Mouse (Mus musculus) erythroblast, embryonic 14.5 days (primary cell): ENCODE data around the gene Ifnl3. TPM values are rescaled to one million over a fixed set of nuclear protein-coding genes. Genes with fewer than 3 reads are reported as not detected.

Source experiments
- H3K27me3 ChIP-seq: 2 replicates; pipeline ENCODE4 v1.6.1; 2012; ENCODE audit warnings: inconsistent platforms; ENCODE audit not compliant: control insufficient read depth
- H3K36me3 ChIP-seq: 2 replicates; pipeline ENCODE4 v1.6.1; 2012; ENCODE audit warnings: mild to moderate bottlenecking, inconsistent platforms; ENCODE audit not compliant: control insufficient read depth
- H3K4me1 ChIP-seq: 2 replicates; pipeline ENCODE4 v1.6.1; 2012; ENCODE audit warnings: inconsistent platforms; ENCODE audit not compliant: control insufficient read depth
- H3K4me3 ChIP-seq: replicated peaks from 2 replicates; pipeline ENCODE3; 2012; ENCODE audit warnings: moderate library complexity, mild to moderate bottlenecking, inconsistent platforms
- H3K9me3 ChIP-seq: 2 replicates; pipeline ENCODE4 v1.6.1; 2012; ENCODE audit warnings: low read length, inconsistent platforms, mixed read lengths; ENCODE audit not compliant: control insufficient read depth
- GATA1 ChIP-seq: IDR thresholded peaks from 2 replicates; pipeline ENCODE4 v1.6.1; 2012; ENCODE audit warnings: low read length, inconsistent platforms, mixed read lengths
- TAL1 ChIP-seq: IDR thresholded peaks from 3 replicates; pipeline ENCODE4 v1.6.1; 2012; ENCODE audit warnings: low read length, inconsistent platforms, mixed read lengths
- polyA plus RNA-seq: library from polyadenylated mRNA; stranded (reverse); fragments of >175 nt; gene quantifications from 2 replicates; pipeline ENCODE4 v1.2.3, GENCODE M21; 2012

Gene Ifnl3
- polyA plus RNA-seq, 1 experiment = not detected

- H3K4me1 ChIP-seq = peaks cover 71% of the 10 kb centered on the region
- H3K4me3 ChIP-seq = no peak overlapping the region
- H3K27me3 ChIP-seq = no peaks in the 10 kb centered on the region
- TF ChIP-seq GATA1 = no peak
- no peak for TF ChIP-seq TAL1
- H3K9me3 ChIP-seq = no peaks in the 10 kb centered on the region
- H3K36me3 ChIP-seq = peaks cover 88% of the 10 kb centered on the region
These were observed 48.5 kb downstream of the Ifnl3 start for GRCm38 (mm10) chr7:28570982-28571682.

- TF ChIP-seq GATA1 (no peak), TAL1 (no peak)
- H3K4me1 ChIP-seq = peaks cover 86% of the 10 kb centered on the region
- H3K4me3 ChIP-seq = no peak overlapping the region
- H3K36me3 ChIP-seq = peaks cover 80% of the 10 kb centered on the region
- H3K27me3 ChIP-seq = no peaks in the 10 kb centered on the region
- no peaks in the 10 kb centered on the region for H3K9me3 ChIP-seq
These were observed 50.1 kb downstream of the Ifnl3 start for GRCm38 (mm10) chr7:28572689-28573088.

- H3K27me3 ChIP-seq = no peaks in the 10 kb centered on the region
- H3K4me3 ChIP-seq = no peak overlapping the region
- peaks cover 92% of the 10 kb centered on the region for H3K4me1 ChIP-seq
- no peak for TF ChIP-seq GATA1
- TF ChIP-seq TAL1 = no peak
- H3K9me3 ChIP-seq = no peaks in the 10 kb centered on the region
- H3K36me3 ChIP-seq = peaks cover 80% of the 10 kb centered on the region
These were observed 50.6 kb downstream of the Ifnl3 start for GRCm38 (mm10) chr7:28573236-28573635.

Other genes with a start within 250 kb of the Ifnl3 start
- 0.60 and 0.94 TPM in 2 replicates for gene Eid2b, start 245.1 kb upstream of the Ifnl3 start, polyA plus RNA-seq
- not detected in 2 replicates for gene Selenov, start 231.7 kb upstream of the Ifnl3 start, polyA plus RNA-seq
- gene Dll3, start 220.6 kb upstream of the Ifnl3 start, polyA plus RNA-seq = 0.01 TPM in 1 of 2 replicates, not detected in the other
- 15.5 and 15.7 TPM in 2 replicates for gene Timm50, start 210.8 kb upstream of the Ifnl3 start, polyA plus RNA-seq
- gene Supt5, start 184.1 kb upstream of the Ifnl3 start, polyA plus RNA-seq = 8.3 and 10.6 TPM in 2 replicates
- 212 and 288 TPM in 2 replicates for gene Rps16, start 172.2 kb upstream of the Ifnl3 start, polyA plus RNA-seq
- 0.45 and 0.53 TPM in 2 replicates for gene Plekhg2, start 150.2 kb upstream of the Ifnl3 start, polyA plus RNA-seq
- gene Zfp36, start 142.6 kb upstream of the Ifnl3 start, polyA plus RNA-seq = 2.3 and 2.8 TPM in 2 replicates
- 2.2 and 2.5 TPM in 2 replicates for gene Med29, start 130.1 kb upstream of the Ifnl3 start, polyA plus RNA-seq
- gene Paf1, start 129.9 kb upstream of the Ifnl3 start, polyA plus RNA-seq = 5.1 and 6.7 TPM in 2 replicates
- 0.03 and 0.12 TPM in 2 replicates for gene Gmfg, start 85.4 kb upstream of the Ifnl3 start, polyA plus RNA-seq
- 0.02 TPM in 2 replicates for gene Lrfn1, start 70.9 kb upstream of the Ifnl3 start, polyA plus RNA-seq
- not detected in 2 replicates for gene Ifnl2, start 12.4 kb upstream of the Ifnl3 start, polyA plus RNA-seq
- not detected in 2 replicates for gene Sycn, start 18.0 kb downstream of the Ifnl3 start, polyA plus RNA-seq
- 0.05 and 0.09 TPM in 2 replicates for gene Nccrp1, start 24.4 kb downstream of the Ifnl3 start, polyA plus RNA-seq
- 9.3 and 11.4 TPM in 2 replicates for gene Samd4b, start 75.3 kb downstream of the Ifnl3 start, polyA plus RNA-seq
- 16.1 and 20.0 TPM in 2 replicates for gene Pak4, start 75.3 kb downstream of the Ifnl3 start, polyA plus RNA-seq
- gene Acp7, start 108.5 kb downstream of the Ifnl3 start, polyA plus RNA-seq = not detected in 2 replicates
- not detected in 2 replicates for gene Fbxo27, start 170.0 kb downstream of the Ifnl3 start, polyA plus RNA-seq
- gene Fbxo17, start 194.0 kb downstream of the Ifnl3 start, polyA plus RNA-seq = 0.03 TPM in 1 of 2 replicates, not detected in the other
- gene Mrps12, start 219.0 kb downstream of the Ifnl3 start, polyA plus RNA-seq = 32.0 and 39.4 TPM in 2 replicates
- 2.7 and 4.0 TPM in 2 replicates for gene Sars2, start 219.2 kb downstream of the Ifnl3 start, polyA plus RNA-seq
- not detected in 2 replicates for gene Ccer2, start 233.3 kb downstream of the Ifnl3 start, polyA plus RNA-seq
- 17.4 and 17.6 TPM in 2 replicates for gene Sirt2, start 243.9 kb downstream of the Ifnl3 start, polyA plus RNA-seq
- gene Nfkbib, start 244.7 kb downstream of the Ifnl3 start, polyA plus RNA-seq = 20.1 and 21.4 TPM in 2 replicates